Mouse (Mus musculus) stomach, postnatal 0 days (tissue): ENCODE measurements at regions not wholly inside any gene's neighbourhood (a gene's known extent, or its start where the extent isn't known, plus 50 kb on each side); places are given as distances from the start of the nearest gene placed in this dataset.

ENCODE experiments used
- CTCF ChIP-seq: IDR thresholded peaks from 2 replicates; pipeline ENCODE4 v1.5.1; 2016; ENCODE audit warnings: antibody characterized with exemption, low read depth, mild to moderate bottlenecking, moderate library complexity
- EP300 ChIP-seq: optimal IDR thresholded peaks from 2 replicates; pipeline ENCODE3; 2016; ENCODE audit warnings: antibody characterized with exemption

DNA sequence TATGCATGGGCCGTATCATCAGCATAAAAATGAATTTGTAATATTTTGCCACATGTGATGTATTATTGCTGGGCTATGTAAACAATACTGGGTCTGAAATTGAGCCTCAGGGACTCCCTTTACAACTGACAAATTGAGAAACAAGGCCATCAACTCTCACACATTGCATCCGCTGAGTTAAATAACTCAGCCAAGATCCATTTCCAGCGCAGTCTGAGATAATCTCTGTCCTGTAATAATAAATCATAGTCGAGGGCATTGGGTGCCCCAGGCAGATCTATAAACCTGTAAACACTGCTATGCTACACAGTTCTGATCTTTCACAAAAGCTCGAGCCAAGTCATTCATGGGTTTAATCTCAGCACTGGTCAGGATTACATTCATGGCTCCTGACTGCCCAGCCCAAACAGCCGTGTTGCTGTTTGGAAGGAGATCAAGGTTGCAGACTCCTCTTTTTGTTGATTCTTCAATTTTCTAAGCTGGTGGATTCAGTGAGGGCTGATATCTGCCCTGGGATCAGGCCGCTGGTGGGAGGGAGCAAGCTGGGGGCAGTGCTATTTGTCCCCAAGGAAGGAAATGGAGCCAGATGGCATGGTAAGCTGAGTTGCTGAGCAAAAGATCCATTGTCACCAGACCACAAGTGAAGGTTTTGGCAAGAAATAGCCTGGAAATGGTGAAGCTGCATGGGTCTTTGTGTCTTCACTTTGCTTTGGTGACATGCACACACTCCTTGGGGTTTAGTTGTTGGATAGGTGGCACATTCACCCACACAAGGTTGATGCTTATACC, 160.0 kb upstream of the Bmper start:
- TF ChIP-seq CTCF (no peak), EP300 (no peak)
